In the genomic region with DNA sequence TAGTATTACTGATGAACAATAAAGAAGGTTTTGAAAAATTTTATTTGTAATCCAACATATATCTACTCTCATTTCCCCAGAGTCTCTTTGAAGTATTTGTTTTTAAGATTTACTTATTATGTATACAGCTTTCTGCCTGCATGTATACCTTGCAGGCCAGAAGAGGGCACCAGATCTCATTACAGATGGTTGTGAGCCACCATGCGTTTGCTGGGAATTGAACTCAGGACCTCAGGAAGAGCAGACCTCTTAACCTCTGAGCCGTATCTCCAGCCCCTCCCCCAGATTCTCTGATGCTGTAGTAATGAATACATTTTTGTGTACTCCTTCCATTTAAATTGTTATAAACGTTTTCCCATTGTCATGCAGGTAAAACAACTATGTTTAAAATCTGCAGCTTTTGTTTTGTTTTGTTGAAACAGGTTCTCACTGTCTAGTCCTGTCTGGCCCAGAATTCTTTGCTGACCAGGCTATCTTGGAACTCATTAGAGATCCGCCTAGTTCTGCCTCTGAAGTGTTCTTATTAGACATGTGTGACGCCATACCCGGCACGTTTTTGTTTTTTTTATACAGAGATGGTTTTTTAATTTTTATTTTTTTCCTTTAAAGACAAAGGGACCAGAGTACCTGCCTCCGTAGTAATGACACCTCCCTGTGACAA, we compare ENCODE assay signal across 8 mouse cellular contexts. TPM values are rescaled to one million over a fixed set of nuclear protein-coding genes. Genes with fewer than 3 reads are reported as not detected.
DNase-seq lines count a peak whose midpoint lies in the region; ATAC-seq lines count a peak whose summit lies in the region.

No protein-coding gene starts in this region.

- H3K4me2 ChIP-seq in kidney, embryonic 14.5 days (replicated peaks; ENCODE audit: low read depth, low read length), result peak overlapping the region; percentile 21; the same call in 1 of the 2 replicates

- no peak for DNase-seq in kidney, adult 18-20 months
- DNase-seq in T-cell, adult 2 months (ENCODE audit: low spot score), result peak; percentile 10
- DNase-seq in mesoderm, embryonic 11.5 days (ENCODE audit: low read depth, low spot score), result peak; percentile 8
- DNase-seq in adrenal gland, postnatal 14 days, result no peak
- no peak for DNase-seq in left cerebral cortex, adult 18-20 months (ENCODE audit: low spot score in 2 of 2)

- H3K4me1 ChIP-seq in kidney, embryonic 14.5 days (ENCODE audit: control insufficient read depth, insufficient read depth, low read length), result peaks cover 3% of the 10 kb centered on the region; the same call in 1 of the 2 replicates

- 32% methylated on average over 8 of the region's 8 CpGs for WGBS in kidney, embryonic 14.5 days

- peaks cover 23% of the 10 kb centered on the region for H3K36me3 ChIP-seq in kidney, embryonic 14.5 days (ENCODE audit: control insufficient read depth, insufficient read depth, low read length)

- H3K27ac ChIP-seq in kidney, embryonic 14.5 days (ENCODE audit: low read depth, low read length), result no peak overlapping the region

- ATAC-seq in kidney, embryonic 14.5 days (ENCODE audit: low FRiP score, low TSS enrichment), result peak; percentile 79
- peak; percentile 10 for ATAC-seq in granulocyte monocyte progenitor cell, adult 5-6 weeks (replicated peaks; ENCODE audit: poor library complexity, severe bottlenecking)
- ATAC-seq in monocyte, adult 5-6 weeks (replicated peaks; ENCODE audit: insufficient number of reproducible peaks, low FRiP score, low TSS enrichment, poor library complexity, severe bottlenecking), result no peak

- no peak overlapping the region for H3K9ac ChIP-seq in kidney, embryonic 14.5 days (ENCODE audit: low read depth, low read length)

- no peaks in the 10 kb centered on the region for H3K27me3 ChIP-seq in kidney, embryonic 14.5 days (ENCODE audit: control insufficient read depth, insufficient read depth, low read length)

- H3K9me3 ChIP-seq in kidney, embryonic 14.5 days (ENCODE audit: control insufficient read depth, low read length), result peaks cover 7% of the 10 kb centered on the region; the same call in 1 of the 2 replicates

- H3K4me3 ChIP-seq in kidney, embryonic 14.5 days (ENCODE audit: low read length), result peak overlapping the region; percentile 98

RNA-seq across cellular contexts. Expression of a gene that starts 0.4 kb away (rescaled TPM):
- 31.9 and 63.3 TPM in 2 replicates for polyA plus RNA-seq in kidney, embryonic 14.5 days (2014; fragmentation: Nextera tagmentation; extraction: Ambion mirVana)
- 34.3 and 44.6 TPM in 2 replicates for total RNA-seq in granulocyte monocyte progenitor cell, adult 5-6 weeks (2014; fragmentation: Nextera tagmentation)
- 59.4 and 108 TPM in 2 replicates for total RNA-seq in granulocyte monocyte progenitor cell, adult 5-6 weeks (2017)
- total RNA-seq in monocyte, adult 5-6 weeks (2017), result 21.0 to 39.6 TPM (median 28.6 TPM) in 3 replicates
- total RNA-seq in adrenal gland, postnatal 14 days (2021), result 123 and 133 TPM in 2 replicates
- 10 to 100 TPM; 49.6 to 49.8 TPM for total RNA-seq in left cerebral cortex, adult 18-20 months (2021)

RNA-seq across cellular contexts. Expression of a gene that starts 34.3 kb away (rescaled TPM):
- polyA plus RNA-seq in kidney, embryonic 14.5 days (2014; fragmentation: Nextera tagmentation; extraction: Ambion mirVana), result 68.8 and 68.9 TPM in 2 replicates
- total RNA-seq in granulocyte monocyte progenitor cell, adult 5-6 weeks (2014; fragmentation: Nextera tagmentation), result 37.1 and 43.1 TPM in 2 replicates
- total RNA-seq in granulocyte monocyte progenitor cell, adult 5-6 weeks (2017), result 15.1 and 22.8 TPM in 2 replicates
- 1.7 to 5.0 TPM (median 2.9 TPM) in 3 replicates for total RNA-seq in monocyte, adult 5-6 weeks (2017)
- 16.7 and 16.8 TPM in 2 replicates for total RNA-seq in adrenal gland, postnatal 14 days (2021)
- total RNA-seq in left cerebral cortex, adult 18-20 months (2021), result 10 to 100 TPM; 37.2 TPM

RNA-seq across cellular contexts. Expression of a gene that starts 54.5 kb away (rescaled TPM):
- not detected in 2 replicates for polyA plus RNA-seq in kidney, embryonic 14.5 days (2014; fragmentation: Nextera tagmentation; extraction: Ambion mirVana)
- not detected in 2 replicates for total RNA-seq in granulocyte monocyte progenitor cell, adult 5-6 weeks (2014; fragmentation: Nextera tagmentation)
- total RNA-seq in granulocyte monocyte progenitor cell, adult 5-6 weeks (2017), result not detected in 2 replicates
- total RNA-seq in monocyte, adult 5-6 weeks (2017), result not detected in 3 replicates
- total RNA-seq in adrenal gland, postnatal 14 days (2021), result not detected in 2 replicates
- total RNA-seq in left cerebral cortex, adult 18-20 months (2021), result not detected

RNA-seq across cellular contexts. Expression of a gene that starts 55.6 kb away (rescaled TPM):
- polyA plus RNA-seq in kidney, embryonic 14.5 days (2014; fragmentation: Nextera tagmentation; extraction: Ambion mirVana), result 13.4 and 18.3 TPM in 2 replicates
- total RNA-seq in granulocyte monocyte progenitor cell, adult 5-6 weeks (2014; fragmentation: Nextera tagmentation), result 1.6 TPM in 1 of 2 replicates, not detected in the other
- 0.72 and 1.0 TPM in 2 replicates for total RNA-seq in granulocyte monocyte progenitor cell, adult 5-6 weeks (2017)
- total RNA-seq in monocyte, adult 5-6 weeks (2017), result 0.32 to 0.39 TPM in 2 of 3 replicates, not detected in the other
- total RNA-seq in adrenal gland, postnatal 14 days (2021), result 6.5 and 7.6 TPM in 2 replicates
- 1 to 10 TPM in 1 of 2 experiments, under 1 TPM in 1; 0.88 to 1.0 TPM for total RNA-seq in left cerebral cortex, adult 18-20 months (2021)

Comparison
In these comparisons a context has a peak if more than half of its experiments do, and no peak if none do; other contexts are left out.
1. DNase-seq: peak in T-cell, adult 2 months (single experiment) and mesoderm, embryonic 11.5 days (single experiment); none in kidney, adult 18-20 months (single experiment), adrenal gland, postnatal 14 days (single experiment) and left cerebral cortex, adult 18-20 months (0 of 2).